In genomic region chr5:147683707-147684323, GRCm38 (mm10) we compare ENCODE assay signal across 16 mouse cellular contexts.
"Had no signal": no experiment of that assay in that cellular context is flagged by ENCODE, and none has a peak within 500 bp of the region (broad histone marks: within the 10 kb centered on the region; RNA-seq: fewer than 3 reads in every experiment).

No protein-coding gene starts in this region.

- H3K27ac ChIP-seq: neural tube, embryonic 13.5 days; neural tube, embryonic 15.5 days; stomach, embryonic 15.5 days; stomach, postnatal 0 days had no signal

- DNase-seq: retina, postnatal 1 day; right cerebral cortex, adult 18-20 months; right cerebral cortex, postnatal 14 days; right cerebral cortex, postnatal 25 days; right cerebral cortex, postnatal 4 days; spleen, adult 18-20 months; thymus, adult 18-20 months; thymus, adult 2 months; thymus, postnatal 14 days; thymus, postnatal 25 days; thymus, postnatal 36 days; thymus, postnatal 4 days had no signal

- H3K9me3 ChIP-seq: neural tube, embryonic 15.5 days; stomach, embryonic 15.5 days had no signal

- H3K27me3 ChIP-seq: neural tube, embryonic 13.5 days; neural tube, embryonic 15.5 days; stomach, embryonic 15.5 days had no signal

- H3K9ac ChIP-seq: neural tube, embryonic 13.5 days; neural tube, embryonic 15.5 days; stomach, embryonic 15.5 days had no signal

- H3K4me3 ChIP-seq: neural tube, embryonic 13.5 days; neural tube, embryonic 15.5 days; stomach, embryonic 15.5 days had no signal

- H3K4me2 ChIP-seq: neural tube, embryonic 13.5 days; neural tube, embryonic 15.5 days; stomach, embryonic 15.5 days had no signal

- H3K4me1 ChIP-seq: stomach, embryonic 15.5 days had no signal

- H3K36me3 ChIP-seq: neural tube, embryonic 13.5 days; neural tube, embryonic 15.5 days; stomach, embryonic 15.5 days had no signal
